Mouse (Mus musculus) embryonic facial prominence, embryonic 11.5 days (tissue): ENCODE measurements around the gene Pum1. TPM values are rescaled to one million over a fixed set of nuclear protein-coding genes. Genes with fewer than 3 reads are reported as not detected.

Experiments
- ATAC-seq: fragments of 200-750 bp; cut with Nextera tagmentation; replicated peaks from 2 replicates; pipeline ENCODE4 v1.8.0; 2017; ENCODE audit warnings: low read depth; ENCODE audit not compliant: insufficient number of reproducible peaks, low FRiP score, low TSS enrichment
- DNase-seq: peaks from one replicate; pipeline ENCODE4 v3.0.0-alpha.2; 2015; ENCODE audit warnings: low spot score
- H3K27ac ChIP-seq: fragments of 300-500 bp; sonication (generic); replicated peaks from 2 replicates; pipeline ENCODE4 v1.5.1; 2014; ENCODE audit warnings: mild to moderate bottlenecking, low read depth, low read length, control low read depth
- H3K27me3 ChIP-seq: fragments of 300-500 bp; sonication (generic); 2 replicates; pipeline ENCODE4 v1.6.1; 2014; ENCODE audit warnings: mild to moderate bottlenecking, low read length, moderate library complexity, mixed read lengths; ENCODE audit not compliant: control insufficient read depth, insufficient read depth
- H3K36me3 ChIP-seq: fragments of 300-500 bp; sonication (generic); replicated peaks from 2 replicates; pipeline ENCODE4 v1.6.1; 2014; ENCODE audit warnings: low read depth, mild to moderate bottlenecking, low read length, moderate library complexity, mixed read lengths; ENCODE audit not compliant: control insufficient read depth, insufficient read depth
- H3K4me1 ChIP-seq: fragments of 300-500 bp; sonication (generic); 2 replicates; pipeline ENCODE4 v1.6.1; 2014; ENCODE audit warnings: low read length, mixed read lengths; ENCODE audit not compliant: control insufficient read depth, insufficient read depth
- H3K4me2 ChIP-seq: fragments of 300-500 bp; sonication (generic); 2 replicates; pipeline ENCODE4 v1.6.1; 2014; ENCODE audit warnings: low read depth, mild to moderate bottlenecking, control low read depth, low read length, moderate library complexity
- H3K4me3 ChIP-seq: fragments of 300-500 bp; sonication (generic); 2 replicates; pipeline ENCODE4 v1.5.1; 2014; ENCODE audit warnings: low read depth, low read length, control low read depth
- H3K9ac ChIP-seq: fragments of 300-500 bp; sonication (generic); replicated peaks from 2 replicates; pipeline ENCODE4 v1.6.1; 2014; ENCODE audit warnings: mild to moderate bottlenecking, control low read depth, low read length
- H3K9me3 ChIP-seq: fragments of 300-500 bp; sonication (generic); replicated peaks from 2 replicates; pipeline ENCODE4 v1.6.1; 2016; ENCODE audit warnings: mild to moderate bottlenecking, low read length, inconsistent platforms, mixed read lengths; ENCODE audit not compliant: control insufficient read depth
- WGBS: fragments of 180-500 bp; shearing (Covaris S2); extraction: QIAGEN DNeasy Blood & Tissue Kit; methylation state at CpG from one replicate; pipeline ENCODE4 v1.1.7; 2014; 5-methylcytosine and 5-hydroxymethylcytosine counted together
- polyA plus RNA-seq: library from polyadenylated mRNA; unstranded; fragments of >200 nt; fragmentation: Nextera tagmentation; extraction: Ambion mirVana; gene quantifications from 2 replicates; pipeline ENCODE4 v1.2.1, GENCODE M21; 2014

Gene Pum1
- polyA plus RNA-seq, 1 experiment from 2014 or later, result 88.5 TPM

- Histone ChIP-seq H3K36me3 (peaks cover 12% of the 10 kb centered on the region), H3K9me3 (no peaks in the 10 kb centered on the region), H3K4me2 (no peak overlapping the region), H3K27me3 (no peaks in the 10 kb centered on the region), H3K4me3 (no peak overlapping the region), H3K27ac (no peak overlapping the region), H3K9ac (no peak overlapping the region), H3K4me1 (no peaks in the 10 kb centered on the region)
- WGBS, result 70% methylated on average over 5 of the region's 5 CpGs
- no peak for DNase-seq
- no peak for ATAC-seq
Measured at GRCm38 (mm10) chr4:130745561-130746306, 82.6 kb downstream of the Pum1 start.

- no peak overlapping the region for H3K27ac ChIP-seq
- ATAC-seq, result no peak
- no peak overlapping the region for H3K4me3 ChIP-seq
- no peaks in the 10 kb centered on the region for H3K27me3 ChIP-seq
- no peak for DNase-seq
- WGBS, result 82% methylated on average over 7 of the region's 7 CpGs
- no peak overlapping the region for H3K9ac ChIP-seq
- H3K4me2 ChIP-seq, result no peak overlapping the region
- no peaks in the 10 kb centered on the region for H3K4me1 ChIP-seq
- H3K9me3 ChIP-seq, result no peaks in the 10 kb centered on the region
- peaks cover 22% of the 10 kb centered on the region for H3K36me3 ChIP-seq
Measured at GRCm38 (mm10) chr4:130749566-130749965, 86.4 kb downstream of the Pum1 start.

- ATAC-seq, result no peak
- no peaks in the 10 kb centered on the region for H3K4me1 ChIP-seq
- no peak overlapping the region for H3K4me2 ChIP-seq
- H3K4me3 ChIP-seq, result no peak overlapping the region
- DNase-seq, result no peak
- no peak overlapping the region for H3K9ac ChIP-seq
- H3K27me3 ChIP-seq, result no peaks in the 10 kb centered on the region
- WGBS, result 90% methylated on average over 2 of the region's 2 CpGs
- no peak overlapping the region for H3K27ac ChIP-seq
- peaks cover 20% of the 10 kb centered on the region for H3K36me3 ChIP-seq
- no peaks in the 10 kb centered on the region for H3K9me3 ChIP-seq
Measured at GRCm38 (mm10) chr4:130751966-130752365, 88.8 kb downstream of the Pum1 start.

GRCm38 (mm10) chr4:130752591-130752990, 89.5 kb downstream of the Pum1 start:
- Histone ChIP-seq H3K27me3 (no peaks in the 10 kb centered on the region), H3K36me3 (peaks cover 14% of the 10 kb centered on the region), H3K9me3 (no peaks in the 10 kb centered on the region), H3K4me2 (no peak overlapping the region), H3K9ac (no peak overlapping the region), H3K27ac (no peak overlapping the region), H3K4me3 (no peak overlapping the region), H3K4me1 (no peaks in the 10 kb centered on the region)
- 79% methylated on average over 7 of the region's 7 CpGs for WGBS
- ATAC-seq, result no peak
- no peak for DNase-seq

GRCm38 (mm10) chr4:130753755-130754154, 90.6 kb downstream of the Pum1 start:
- no peak overlapping the region for H3K4me2 ChIP-seq
- DNase-seq, result no peak
- no peak overlapping the region for H3K4me3 ChIP-seq
- 84% methylated on average over 5 of the region's 5 CpGs for WGBS
- peaks cover 14% of the 10 kb centered on the region for H3K36me3 ChIP-seq
- no peaks in the 10 kb centered on the region for H3K9me3 ChIP-seq
- ATAC-seq, result no peak
- no peak overlapping the region for H3K9ac ChIP-seq
- no peaks in the 10 kb centered on the region for H3K4me1 ChIP-seq
- no peaks in the 10 kb centered on the region for H3K27me3 ChIP-seq
- H3K27ac ChIP-seq, result no peak overlapping the region

- H3K27me3 ChIP-seq, result no peaks in the 10 kb centered on the region
- no peaks in the 10 kb centered on the region for H3K4me1 ChIP-seq
- H3K9ac ChIP-seq, result no peak overlapping the region
- H3K4me2 ChIP-seq, result no peak overlapping the region
- no peaks in the 10 kb centered on the region for H3K9me3 ChIP-seq
- no peak overlapping the region for H3K4me3 ChIP-seq
- no peak for ATAC-seq
- 89% methylated on average over 2 of the region's 2 CpGs for WGBS
- no peak for DNase-seq
- H3K36me3 ChIP-seq, result peaks cover 15% of the 10 kb centered on the region
- no peak overlapping the region for H3K27ac ChIP-seq
Measured at GRCm38 (mm10) chr4:130754776-130755175, 91.7 kb downstream of the Pum1 start.

- H3K27ac ChIP-seq, result no peak overlapping the region
- 81% methylated on average over 2 of the region's 2 CpGs for WGBS
- no peak overlapping the region for H3K4me3 ChIP-seq
- no peak overlapping the region for H3K4me2 ChIP-seq
- H3K36me3 ChIP-seq, result peaks cover 13% of the 10 kb centered on the region
- DNase-seq (no peak), ATAC-seq (no peak)
- H3K27me3 ChIP-seq, result no peaks in the 10 kb centered on the region
- H3K9me3 ChIP-seq, result no peaks in the 10 kb centered on the region
- no peaks in the 10 kb centered on the region for H3K4me1 ChIP-seq
- no peak overlapping the region for H3K9ac ChIP-seq
Measured at GRCm38 (mm10) chr4:130759875-130760274, 96.8 kb downstream of the Pum1 start.

- no peak overlapping the region for H3K4me3 ChIP-seq
- no peaks in the 10 kb centered on the region for H3K27me3 ChIP-seq
- H3K27ac ChIP-seq, result no peak overlapping the region
- 86% methylated on average over 5 of the region's 5 CpGs for WGBS
- no peak overlapping the region for H3K9ac ChIP-seq
- H3K4me2 ChIP-seq, result no peak overlapping the region
- H3K9me3 ChIP-seq, result no peaks in the 10 kb centered on the region
- no peak for DNase-seq
- H3K4me1 ChIP-seq, result no peaks in the 10 kb centered on the region
- H3K36me3 ChIP-seq, result peaks cover 13% of the 10 kb centered on the region
- no peak for ATAC-seq
Measured at GRCm38 (mm10) chr4:130761809-130762208, 98.7 kb downstream of the Pum1 start.
